8 mouse cellular contexts compared by ENCODE assay signal in the genomic region with DNA sequence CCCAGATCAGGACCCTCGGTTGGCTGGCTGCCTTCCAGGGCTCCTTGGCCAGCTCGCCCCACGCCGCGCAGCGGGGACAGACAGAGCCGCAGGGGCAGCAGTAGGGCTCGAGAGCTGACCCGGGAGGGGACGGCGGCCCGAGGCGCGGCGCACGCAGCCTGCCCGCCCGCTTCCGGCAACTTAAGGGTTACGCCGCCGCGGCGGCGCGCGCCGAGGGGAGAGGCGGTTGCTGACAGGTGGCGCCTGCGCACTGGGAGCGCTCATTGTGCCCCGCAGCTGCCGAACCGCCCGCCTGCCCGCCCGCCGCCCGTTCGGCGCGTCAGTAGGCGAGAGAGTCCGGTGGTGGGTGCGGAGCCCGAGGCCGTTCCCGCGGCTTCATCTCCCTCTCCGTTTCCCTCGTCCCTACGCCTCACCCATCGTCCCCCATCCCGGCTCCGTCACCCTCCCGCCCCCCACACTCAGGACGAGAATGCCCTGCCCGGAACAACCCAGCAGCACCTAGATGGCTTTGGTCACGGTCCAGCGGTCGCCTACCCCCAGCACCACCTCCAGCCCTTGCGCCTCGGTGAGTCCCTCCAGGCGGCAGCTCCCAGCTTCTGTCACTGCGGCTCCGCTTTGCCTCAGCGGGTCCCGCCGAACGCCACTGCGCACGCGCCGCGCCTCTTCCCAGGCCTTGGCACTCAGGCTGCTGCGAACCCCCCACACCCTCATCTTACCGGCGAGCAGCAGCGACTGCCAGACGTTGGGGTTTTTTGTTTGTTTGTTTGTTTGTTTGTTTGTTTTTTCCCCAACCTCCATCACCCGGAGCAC. TPM values are rescaled to one million over a fixed set of nuclear protein-coding genes. Genes with fewer than 3 reads are reported as not detected.
A peak's percentile ranks its signal among the peaks of the same experiment; 100 is the strongest.
DNase-seq lines count a peak whose midpoint lies in the region.

A gene (plus strand): TSS at position 337 of the 810 bp plus-strand sequence.

- intact Hi-C loops in gastrocnemius, postnatal 14 days (cut with DNase I; ENCODE audit: low total_unique reads) = loop anchor here (10.0 kb wide), 1 partner anchor 111 kb away; no protein-coding TSS in a partner anchor

- peaks cover 4% of the 10 kb centered on the region for H3K36me3 ChIP-seq in megakaryocyte, embryonic 14.5 days (replicated peaks; ENCODE audit: low read length)

- H3K4me3 ChIP-seq in megakaryocyte, embryonic 14.5 days (replicated peaks) = peak within 1 kb of the TSS; percentile 99

- no peaks in the 10 kb centered on the region for H3K27me3 ChIP-seq in megakaryocyte, embryonic 14.5 days (replicated peaks)

- DNase-seq in adrenal gland, adult (ENCODE audit: inconsistent age in 2 of 2, low spot score in 1 of 2) = peak; percentile 84 to 93
- peak; percentile 92 for DNase-seq in embryo, embryonic 10 days (ENCODE audit: low spot score)
- DNase-seq in gastrocnemius, postnatal 14 days = peak; percentile 84
- peak; percentile 94 for DNase-seq in induced T-regulatory cell, adult 2 months (ENCODE audit: low read depth)
- peak; percentile 37 to 71 for DNase-seq in left cerebral cortex, adult 9 months (ENCODE audit: low spot score in 2 of 2)
- DNase-seq in right cerebral cortex, postnatal 10 days (ENCODE audit: low spot score in 2 of 2) = peak; percentile 90 to 92
- DNase-seq in urinary bladder, postnatal 14 days (ENCODE audit: low spot score) = peak; percentile 77

- no peaks in the 10 kb centered on the region for H3K9me3 ChIP-seq in megakaryocyte, embryonic 14.5 days

- H3K4me1 ChIP-seq in megakaryocyte, embryonic 14.5 days = peaks cover 49% of the 10 kb centered on the region

RNA-seq across cellular contexts. Expression of the gene that starts here (rescaled TPM):
- 10 to 100 TPM; 38.4 to 42.4 TPM for total RNA-seq in gastrocnemius, postnatal 14 days (2021)
- 12.1 and 33.4 TPM in 2 replicates for polyA plus RNA-seq in megakaryocyte, embryonic 14.5 days (2012; ENCODE audit: insufficient read depth, low replicate concordance)

Comparison
In these comparisons a context has a peak if more than half of its experiments do, and no peak if none do; other contexts are left out.
1. Peak in every context shown above with its lines: DNase-seq and H3K4me3 ChIP-seq.